Mouse (Mus musculus): ENCODE data around the gene Eif3f.

The Eif3f gene

DNA sequence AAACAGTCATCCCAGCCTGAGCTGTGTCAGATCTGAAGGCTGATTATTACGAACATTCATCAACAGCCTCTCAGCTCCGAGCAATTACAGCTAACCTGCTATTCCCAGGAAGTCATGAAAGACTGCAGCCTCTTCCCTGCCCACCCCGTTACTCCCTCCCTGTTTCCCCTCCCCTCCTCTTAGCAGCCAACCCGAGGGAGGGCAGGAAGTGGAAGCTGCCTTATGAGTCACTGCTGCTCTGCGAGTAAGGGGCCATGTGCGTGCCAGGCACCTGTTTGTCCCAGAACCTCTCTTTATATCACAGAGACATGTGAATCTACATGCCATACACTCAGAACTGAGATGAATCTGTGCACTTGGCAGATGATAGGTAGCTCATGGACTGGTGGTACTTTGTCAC is 34.0 kb downstream of the Eif3f start:
- no peak for DNase-seq (ENCODE audit: low spot score)

DNA sequence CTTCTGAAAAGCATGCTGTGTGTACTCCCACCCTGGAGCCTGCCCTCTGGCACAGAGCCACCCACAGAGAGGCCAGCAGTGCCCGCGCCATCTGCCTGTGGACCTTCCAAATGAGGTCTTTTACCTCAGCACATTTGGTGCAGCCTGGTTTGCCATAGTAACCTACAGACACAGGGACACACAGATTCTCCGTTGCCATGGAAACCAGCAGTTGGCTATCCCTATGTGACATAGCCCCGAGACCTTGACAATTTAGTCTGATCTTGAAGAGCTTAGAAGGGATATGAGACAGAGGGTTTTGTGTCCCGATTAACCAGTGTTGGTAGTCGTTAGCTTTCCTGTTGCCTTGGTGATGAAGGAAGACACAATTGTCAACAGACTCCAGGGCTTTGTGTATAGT is 38.1 kb downstream of the Eif3f start:
- no peak for DNase-seq (ENCODE audit: low spot score)

GRCm38 (mm10) chr7:108985934-108986708 is 51.9 kb downstream of the Eif3f start:
- no peak for DNase-seq (ENCODE audit: low spot score)

- no peak for DNase-seq (ENCODE audit: low spot score)
These were observed 57.0 kb downstream of the Eif3f start for GRCm38 (mm10) chr7:108991207-108991606.
